Mouse (Mus musculus) G1E (cell line): ENCODE measurements around the gene Moxd1. TPM values are rescaled to one million over a fixed set of nuclear protein-coding genes. Genes with fewer than 3 reads are reported as not detected.

Source experiments
- ATAC-seq: 2 replicates; pipeline ENCODE4 v1.8.0; 2016; ENCODE audit warnings: mild to moderate bottlenecking; ENCODE audit not compliant: insufficient number of reproducible peaks, poor library complexity, low FRiP score, severe bottlenecking; ENCODE audit errors: extremely low read depth
- DNase-seq: peaks from one replicate; pipeline ENCODE4 v3.0.0; 2012; ENCODE audit warnings: low spot score
- H3K27me3 ChIP-seq: 2 replicates; pipeline ENCODE4 v1.6.1; 2012; ENCODE audit warnings: mild to moderate bottlenecking, low read length, inconsistent platforms; ENCODE audit not compliant: insufficient read depth
- H3K36me3 ChIP-seq: replicated peaks from 2 replicates; pipeline ENCODE3; 2012; ENCODE audit warnings: mild to moderate bottlenecking, inconsistent platforms
- H3K4me1 ChIP-seq: 2 replicates; pipeline ENCODE4 v1.6.1; 2012; ENCODE audit warnings: low read depth, low read length, inconsistent platforms, mixed read lengths; ENCODE audit not compliant: insufficient read depth
- H3K4me3 ChIP-seq: 2 replicates; pipeline ENCODE4 v1.5.1; 2012; ENCODE audit warnings: low read depth, mild to moderate bottlenecking, inconsistent platforms, low read length, moderate library complexity, mixed read lengths
- H3K9me3 ChIP-seq: replicated peaks from 2 replicates; pipeline ENCODE4 v1.6.1; 2012; ENCODE audit warnings: inconsistent platforms
- CTCF ChIP-seq: IDR thresholded peaks from 2 replicates; pipeline ENCODE4 v1.5.1; 2012; ENCODE audit warnings: low read depth, low read length, inconsistent platforms, mixed read lengths
- GATA1 ChIP-seq: IDR thresholded peaks from 2 replicates; pipeline ENCODE4 v1.6.1; 2012; ENCODE audit warnings: borderline replicate concordance, low read length, inconsistent platforms, mixed read lengths
- GATA2 ChIP-seq: IDR thresholded peaks from 2 replicates; pipeline ENCODE4 v1.6.1; 2012; ENCODE audit warnings: low read depth, low read length, inconsistent platforms, borderline replicate concordance
- POLR2AphosphoS5 ChIP-seq: IDR thresholded peaks from 2 replicates; pipeline ENCODE4 v1.6.1; 2012; ENCODE audit warnings: low read depth, low read length, inconsistent platforms; ENCODE audit not compliant: insufficient replicate concordance
- TAL1 ChIP-seq: conservative IDR thresholded peaks from 2 replicates; pipeline ENCODE4 v1.6.1; 2012; ENCODE audit warnings: low read depth, low read length, inconsistent platforms, mixed read lengths
- polyA plus RNA-seq: library from polyadenylated mRNA; stranded (reverse); fragments of >175 nt; gene quantifications from 2 replicates; pipeline ENCODE4 v1.2.3, GENCODE M21; 2012
- total RNA-seq, 2 experiments: library from RNA; stranded (forward) in 1 of 2; stranded (reverse) in 1 of 2; fragments of 200-1000 nt in 1 of 2; fragments of >200 nt in 1 of 2; fragmentation: Nextera tagmentation in 1 of 2; gene quantifications; 2 replicates each; pipeline ENCODE4 v1.2.3; 2014 to 2017

Gene Moxd1
- total and polyA plus RNA-seq, 3 experiments: not detected

DNA sequence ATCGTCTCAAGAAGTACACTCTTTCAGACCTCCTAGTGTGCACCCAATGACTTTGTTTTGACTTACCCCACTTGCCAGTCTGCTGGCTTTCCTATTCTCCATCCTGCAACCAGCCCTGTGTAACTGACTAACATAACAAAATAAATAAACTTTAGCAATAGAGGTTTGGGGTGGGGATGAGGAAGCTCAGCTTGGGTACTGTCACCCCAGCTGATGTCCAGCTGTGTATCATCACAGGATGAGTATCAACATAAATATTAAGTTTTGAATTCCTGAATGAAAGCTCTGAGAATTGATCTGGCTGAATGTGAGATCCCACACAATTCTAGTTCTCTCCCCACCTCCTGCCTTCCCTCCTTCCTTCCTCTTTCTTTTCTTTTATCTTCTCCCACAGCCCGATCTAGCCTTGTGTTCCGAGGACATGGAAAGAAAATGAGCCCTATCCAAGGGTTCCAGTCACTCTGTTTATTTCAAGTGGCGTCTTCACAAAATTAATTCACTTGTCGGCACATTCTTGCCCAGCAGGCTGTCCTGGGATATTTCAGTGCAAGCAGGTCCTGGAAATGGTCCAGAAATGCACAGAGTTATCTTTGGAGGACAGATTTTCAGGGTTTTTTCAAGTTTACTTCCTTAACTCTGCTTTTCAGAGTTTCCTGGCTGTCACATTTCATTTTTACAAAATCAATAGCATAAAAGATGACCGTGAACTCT is 5.6 kb upstream of the Moxd1 start:
- no peaks in the 10 kb centered on the region for H3K4me1 ChIP-seq
- no peaks in the 10 kb centered on the region for H3K36me3 ChIP-seq
- H3K4me3 ChIP-seq: no peak overlapping the region
- H3K27me3 ChIP-seq: no peaks in the 10 kb centered on the region
- DNase-seq (no peak), ATAC-seq (no peak)
- TF ChIP-seq GATA2 (no peak), TAL1 (no peak), POLR2AphosphoS5 (no peak), CTCF (no peak), GATA1 (no peak)
- no peaks in the 10 kb centered on the region for H3K9me3 ChIP-seq

DNA sequence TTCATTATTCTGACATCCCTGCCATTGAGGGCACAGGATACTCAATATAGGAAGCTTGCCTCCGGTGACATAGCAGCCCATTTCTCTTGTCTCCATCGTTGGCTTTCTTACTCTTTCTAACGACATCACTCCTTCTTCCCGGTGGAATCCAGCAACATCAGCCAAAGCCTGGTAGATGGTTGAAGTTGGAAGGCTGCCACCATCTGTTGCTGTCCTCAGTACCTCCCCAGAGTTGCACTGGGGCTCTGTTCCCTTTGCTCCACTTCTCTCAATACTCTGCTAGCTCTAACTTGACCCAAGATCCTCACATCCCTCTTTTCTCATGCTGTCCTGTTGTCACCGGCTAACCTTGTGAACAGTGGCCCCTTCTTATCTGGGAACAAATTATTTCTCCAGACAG is 2.4 kb upstream of the Moxd1 start:
- DNase-seq (no peak), ATAC-seq (no peak)
- Histone ChIP-seq H3K4me3 (no peak overlapping the region), H3K4me1 (no peaks in the 10 kb centered on the region), H3K9me3 (no peaks in the 10 kb centered on the region), H3K27me3 (peaks cover 4% of the 10 kb centered on the region; the same call in 1 of the 2 replicates), H3K36me3 (no peaks in the 10 kb centered on the region)
- no peak for TF ChIP-seq GATA2
- TF ChIP-seq GATA1: no peak
- TF ChIP-seq TAL1: no peak
- no peak for TF ChIP-seq CTCF
- no peak for TF ChIP-seq POLR2AphosphoS5

DNA sequence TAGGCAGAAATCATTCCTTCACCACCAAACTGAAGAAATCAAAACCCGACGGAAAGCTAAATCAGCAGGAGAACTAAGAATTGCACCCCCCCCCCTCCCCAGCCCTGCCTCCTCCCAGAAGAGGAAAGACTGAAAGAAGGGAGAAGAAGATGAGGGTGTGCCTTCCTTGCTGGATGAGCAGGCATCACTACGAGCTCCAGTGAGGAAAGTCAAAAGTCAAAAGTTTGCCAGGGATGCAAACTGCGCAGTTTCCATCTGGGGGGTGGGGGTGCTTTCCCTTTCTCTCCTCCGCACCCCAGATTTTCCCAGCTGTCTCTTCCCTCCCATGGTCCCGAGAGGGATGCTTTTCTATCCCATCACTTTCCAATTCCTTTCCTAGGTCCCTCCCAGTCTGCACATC is 406 bp upstream of the Moxd1 start:
- DNase-seq (no peak), ATAC-seq (no peak)
- no peak overlapping the region for H3K4me3 ChIP-seq
- no peaks in the 10 kb centered on the region for H3K9me3 ChIP-seq
- no peaks in the 10 kb centered on the region for H3K4me1 ChIP-seq
- TF ChIP-seq POLR2AphosphoS5 (no peak), GATA2 (no peak), CTCF (no peak), TAL1 (no peak), GATA1 (no peak)
- H3K36me3 ChIP-seq: no peaks in the 10 kb centered on the region
- H3K27me3 ChIP-seq: peaks cover 8% of the 10 kb centered on the region

- Histone ChIP-seq H3K36me3 (no peaks in the 10 kb centered on the region), H3K4me1 (no peaks in the 10 kb centered on the region), H3K9me3 (no peaks in the 10 kb centered on the region), H3K4me3 (no peak overlapping the region), H3K27me3 (peaks cover 8% of the 10 kb centered on the region)
- TF ChIP-seq GATA1: no peak
- TF ChIP-seq GATA2: no peak
- TF ChIP-seq POLR2AphosphoS5: no peak
- TF ChIP-seq CTCF: no peak
- TF ChIP-seq TAL1: no peak
- DNase-seq: no peak
- no peak for ATAC-seq
Observed at GRCm38 (mm10) chr10:24224591-24224990, 1.3 kb downstream of the Moxd1 start.

- DNase-seq: no peak
- no peaks in the 10 kb centered on the region for H3K4me1 ChIP-seq
- H3K36me3 ChIP-seq: no peaks in the 10 kb centered on the region
- H3K4me3 ChIP-seq: no peak overlapping the region
- TF ChIP-seq GATA1: no peak
- TF ChIP-seq POLR2AphosphoS5: no peak
- no peak for TF ChIP-seq TAL1
- no peak for TF ChIP-seq CTCF
- TF ChIP-seq GATA2: no peak
- peaks cover 9% of the 10 kb centered on the region for H3K27me3 ChIP-seq
- no peak for ATAC-seq
- no peaks in the 10 kb centered on the region for H3K9me3 ChIP-seq
Observed at GRCm38 (mm10) chr10:24228318-24229183, 5.2 kb downstream of the Moxd1 start.

DNA sequence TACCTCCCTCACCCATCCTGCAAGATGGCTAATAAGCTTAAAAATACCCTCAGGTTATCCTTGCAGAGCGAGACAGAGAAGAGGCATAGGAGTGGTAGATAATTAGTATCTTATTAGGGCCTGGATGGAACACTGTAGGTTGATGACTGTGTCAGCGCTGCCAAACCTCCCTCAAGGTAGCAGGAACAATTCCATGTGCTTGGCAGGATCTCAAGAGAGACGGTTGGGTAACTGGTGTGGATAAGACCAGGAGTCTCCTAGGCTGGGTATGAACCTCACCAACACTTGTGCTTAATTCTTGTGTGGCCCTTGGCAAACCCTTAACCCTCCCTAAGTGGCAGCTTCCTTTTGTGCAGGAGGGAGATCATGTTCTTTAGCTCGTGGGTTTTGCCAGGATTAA is 9.0 kb downstream of the Moxd1 start:
- no peaks in the 10 kb centered on the region for H3K9me3 ChIP-seq
- no peaks in the 10 kb centered on the region for H3K36me3 ChIP-seq
- no peaks in the 10 kb centered on the region for H3K4me1 ChIP-seq
- DNase-seq: no peak
- 0 out of 2 replicates have a peak, but pooled peaks cover 3% of the 10 kb centered on the region for H3K27me3 ChIP-seq
- H3K4me3 ChIP-seq: no peak overlapping the region
- TF ChIP-seq CTCF (no peak), GATA2 (no peak), TAL1 (no peak), GATA1 (no peak), POLR2AphosphoS5 (no peak)
- no peak for ATAC-seq
